Mouse (Mus musculus) neutrophil, adult 59 days (primary cell): ENCODE results near the gene Cryzl1. TPM values are rescaled to one million over a fixed set of nuclear protein-coding genes. Genes with fewer than 3 reads are reported as not detected.

Source experiments
- total RNA-seq, 2 experiments: library from RNA; stranded (reverse); gene quantifications; 1 replicate in 1 of 2; 2 replicates in 1 of 2; pipeline ENCODE4 v1.2.4; 2023

The Cryzl1 gene
- 10 to 100 TPM; 22.4 to 38.5 TPM for total RNA-seq

DNA sequence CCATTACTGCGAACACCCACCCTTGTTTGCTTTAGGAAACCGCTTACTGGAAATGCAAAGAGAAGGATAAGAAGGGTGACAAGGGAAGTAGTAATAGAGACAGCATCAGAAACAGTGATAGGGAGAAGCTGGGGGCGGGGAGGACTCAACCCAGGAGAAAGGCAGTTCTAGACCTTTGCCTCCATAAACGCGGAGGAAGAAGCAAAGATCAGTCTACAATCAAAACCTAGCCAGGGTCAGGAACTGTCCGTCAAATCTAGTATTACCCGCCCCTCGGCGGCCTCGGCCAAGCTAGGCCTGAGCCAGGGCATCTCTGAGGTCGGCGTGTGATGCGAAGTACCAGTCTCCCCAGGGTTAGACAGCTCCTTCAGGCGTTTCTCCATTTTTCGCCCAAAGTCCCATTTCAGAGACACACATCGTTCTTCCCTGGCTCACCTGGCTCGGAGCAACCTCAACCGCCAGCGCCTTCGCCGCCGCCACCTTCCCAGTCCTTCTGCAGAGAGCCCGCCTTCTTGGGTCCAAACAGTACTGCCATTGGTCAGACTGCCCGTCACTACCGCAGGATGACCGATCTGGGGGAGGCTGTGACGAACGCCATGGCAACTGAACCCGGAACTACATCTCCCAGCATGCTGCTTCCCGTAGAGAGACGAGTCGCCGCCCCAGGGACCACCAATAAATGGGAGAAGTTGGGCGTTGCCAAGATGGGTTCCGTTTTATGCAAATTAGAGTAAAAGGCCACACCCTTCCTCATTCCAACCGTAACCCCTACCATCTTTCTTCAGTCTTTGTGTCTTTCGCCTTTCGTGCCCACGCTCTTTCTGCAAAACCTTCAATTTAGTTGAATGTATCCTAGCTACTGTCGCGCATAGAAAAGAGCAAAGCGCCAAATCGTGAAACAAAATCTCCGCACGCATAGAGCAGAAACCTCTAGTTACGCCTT, at the start of gene Cryzl1:
Cryzl1 (minus strand) TSS at position 853 of the 943 bp plus-strand sequence.

DNA sequence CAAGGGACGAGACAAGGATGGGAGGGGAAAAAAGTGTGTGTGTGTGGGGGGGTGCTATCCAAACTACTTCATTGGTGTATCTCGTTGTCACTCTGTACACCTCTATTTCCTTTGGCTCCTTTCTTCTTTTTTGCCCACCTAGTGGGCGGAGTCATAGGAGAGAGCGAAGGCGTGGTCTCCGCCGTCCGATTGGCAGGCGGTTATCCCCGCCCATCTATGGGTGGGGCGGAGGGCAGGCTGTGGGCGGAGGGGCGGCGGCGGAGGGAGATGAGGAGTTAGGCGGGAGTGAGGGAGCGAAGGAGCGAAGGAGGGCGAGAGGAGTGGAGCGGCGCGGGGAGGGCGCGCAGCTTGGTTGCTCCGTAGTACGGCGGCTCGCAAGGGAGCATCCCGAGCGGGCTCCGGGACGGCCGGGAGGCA, 299 bp upstream of the Cryzl1 start, which contains the start of gene Itsn1:
Itsn1 (plus strand) TSS at position 216 of the 417 bp plus-strand sequence.

DNA sequence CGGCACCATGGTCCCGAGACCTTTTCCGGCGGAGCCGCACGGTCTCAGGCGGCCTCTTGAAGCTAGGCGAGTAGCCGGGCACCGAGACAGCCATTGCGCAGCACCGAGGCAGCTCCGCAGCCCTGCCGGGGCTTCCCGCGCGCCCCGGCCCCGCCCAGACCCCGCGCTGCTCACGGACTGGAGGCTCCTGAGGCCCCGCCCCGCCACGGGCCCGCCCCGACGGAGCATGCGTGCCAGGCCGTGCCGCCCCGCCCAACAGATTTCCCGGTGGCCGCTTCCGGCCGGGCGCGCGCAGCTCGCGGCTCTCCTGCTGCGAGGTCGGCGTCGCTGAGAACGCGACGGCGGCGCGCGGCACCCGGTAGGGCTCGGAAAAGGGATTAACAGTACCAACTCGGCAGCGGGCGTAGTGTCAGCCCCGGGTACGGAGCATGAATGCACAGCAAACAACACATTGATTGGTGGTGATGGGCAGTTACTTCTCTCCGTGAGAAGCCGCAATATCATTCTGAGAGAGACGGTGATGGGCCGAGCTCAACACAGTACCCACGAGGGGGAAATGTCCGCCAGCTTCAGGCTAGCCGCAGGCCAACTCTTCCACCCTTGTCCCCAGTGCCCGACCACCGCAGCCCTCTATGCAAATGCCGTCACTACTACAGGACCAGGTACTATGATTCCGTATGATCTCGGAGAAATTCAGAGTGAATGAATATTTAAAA, 40.0 kb downstream of the Cryzl1 start, which contains the start of gene Donson:
Donson (minus strand) TSS at position 152 of the 716 bp plus-strand sequence.

DNA sequence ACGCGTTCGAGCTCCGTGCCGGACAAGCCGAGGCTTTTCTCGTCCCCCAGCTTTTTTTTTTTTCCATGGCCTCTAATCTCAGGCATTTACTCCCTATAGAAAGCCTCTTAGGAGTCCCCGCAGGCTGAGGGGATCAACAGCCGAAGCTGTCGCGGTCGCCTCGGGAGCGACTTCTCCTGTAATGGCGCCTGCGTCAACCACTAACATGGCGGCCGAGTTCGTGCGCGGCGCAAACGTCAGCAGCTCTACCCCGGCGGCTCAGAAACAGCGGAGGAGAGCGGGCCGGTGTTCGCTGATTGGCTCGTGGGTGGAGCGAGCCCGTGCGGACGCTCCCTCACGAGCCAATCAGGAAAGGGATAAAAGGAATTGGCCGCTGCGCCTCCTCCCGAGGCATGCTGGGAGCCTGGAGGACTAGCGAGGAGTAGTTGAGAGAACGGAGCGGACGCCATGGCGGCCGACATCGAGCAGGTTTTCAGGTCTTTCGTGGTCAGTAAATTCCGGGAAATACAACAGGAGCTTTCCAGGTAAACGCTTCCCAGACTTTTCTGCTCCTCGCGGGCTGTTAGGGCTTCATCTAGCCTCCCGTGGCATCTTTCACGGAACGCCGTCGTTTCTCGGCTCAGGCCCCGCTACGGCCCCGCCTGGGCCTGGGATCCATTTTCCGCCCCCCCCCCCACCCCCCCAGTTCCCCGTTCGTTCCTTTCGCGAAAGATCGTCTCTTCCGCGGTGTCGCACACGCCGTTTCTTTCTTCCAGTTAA, 81.1 kb downstream of the Cryzl1 start, which contains the start of gene Son:
Son (plus strand) TSS at position 46 of the 759 bp plus-strand sequence.

DNA sequence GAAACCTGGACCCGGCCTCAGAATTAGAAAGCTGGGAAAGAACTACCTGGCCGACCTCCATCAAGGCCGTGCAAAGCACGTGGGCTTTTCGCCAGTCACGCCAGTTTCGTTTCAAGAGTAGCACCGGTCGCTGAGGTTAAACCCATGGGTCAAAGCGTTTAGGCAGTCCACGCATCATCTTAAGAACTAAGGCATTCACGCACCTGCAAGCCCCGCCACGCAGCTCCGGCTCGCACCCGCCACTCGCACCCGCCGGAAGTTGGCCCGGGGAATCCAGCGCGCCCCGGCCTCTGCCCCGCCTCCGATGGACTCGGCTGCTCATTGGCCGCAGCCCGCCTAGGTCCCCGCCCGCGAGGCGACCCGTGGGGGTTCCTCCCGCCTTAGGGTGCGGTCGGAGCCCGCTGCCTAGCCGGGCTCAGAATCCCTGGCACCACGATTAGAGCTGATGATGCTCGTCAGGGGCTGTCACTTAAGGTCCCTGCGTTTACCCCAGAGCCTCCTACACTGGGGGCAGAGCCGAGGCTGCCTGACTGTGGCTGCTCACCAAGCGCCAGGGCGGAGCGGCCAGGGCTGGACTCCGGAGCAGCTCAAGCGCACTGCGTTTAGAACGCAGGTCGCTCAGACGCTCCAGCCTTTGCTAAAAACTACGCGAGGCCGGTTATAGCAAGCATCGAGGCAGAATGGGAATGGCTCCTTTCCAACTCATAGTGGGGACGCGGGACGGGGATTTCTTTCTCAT, 81.9 kb downstream of the Cryzl1 start, which contains the start of gene Gart:
Gart (minus strand) TSS at position 272 of the 739 bp plus-strand sequence.

Other genes starting within 250 kb of the Cryzl1 start
- 10 to 100 TPM; 71.9 to 90.9 TPM for gene Ifnar1, start 243.7 kb downstream of the Cryzl1 start, total RNA-seq
- gene Ifngr2, start 181.9 kb downstream of the Cryzl1 start, total RNA-seq: 10 to 100 TPM; 74.4 to 76.7 TPM
- gene Tmem50b, start 131.2 kb downstream of the Cryzl1 start, total RNA-seq: 10 to 100 TPM; 63.8 to 64.6 TPM
- gene Dnajc28, start 109.9 kb downstream of the Cryzl1 start, total RNA-seq: 1 to 10 TPM; 1.5 to 2.2 TPM
- 10 to 100 TPM; 50.2 to 50.9 TPM for gene Gart, start 82.0 kb downstream of the Cryzl1 start, total RNA-seq
- 100 to 1,000 TPM; 336 to 360 TPM for gene Son, start 81.5 kb downstream of the Cryzl1 start, total RNA-seq
- 10 to 100 TPM; 19.6 to 25.7 TPM for gene Donson, start 40.2 kb downstream of the Cryzl1 start, total RNA-seq
- gene Itsn1, start 306 bp upstream of the Cryzl1 start, total RNA-seq: 10 to 100 TPM; 17.7 to 18.6 TPM